Mouse (Mus musculus) forebrain, embryonic 16.5 days (tissue): ENCODE results near the gene Tmem130. TPM values are rescaled to one million over a fixed set of nuclear protein-coding genes. Genes with fewer than 3 reads are reported as not detected.

Source experiments
- polyA plus RNA-seq: library from polyadenylated mRNA; unstranded; fragments of >200 nt; fragmentation: Nextera tagmentation; extraction: Ambion mirVana; gene quantifications from 2 replicates; pipeline ENCODE4 v1.2.1, GENCODE M21; 2015

The Tmem130 gene
- polyA plus RNA-seq, 1 experiment from 2014 or later: 229 TPM

Other genes with a start within 250 kb of the Tmem130 start
- 1.2 and 2.6 TPM in 2 replicates for gene Nptx2, start 215.9 kb downstream of the Tmem130 start, polyA plus RNA-seq
- gene Trrap, start 5.9 kb upstream of the Tmem130 start, polyA plus RNA-seq: 73.7 and 80.4 TPM in 2 replicates
- 25.4 and 28.2 TPM in 2 replicates for gene Smurf1, start 204.0 kb upstream of the Tmem130 start, polyA plus RNA-seq